Mouse (Mus musculus) cerebellum, adult (tissue): Measurements from ENCODE around the gene Sh3pxd2a.

Source experiments
- ATAC-seq: cut with Nextera tagmentation; 2 replicates; pipeline ENCODE4 v1.9.2; 2017; ENCODE audit warnings: mild to moderate bottlenecking, moderate library complexity, mixed read lengths; ENCODE audit not compliant: insufficient number of reproducible peaks, low FRiP score, low TSS enrichment

Gene Sh3pxd2a

GRCm38 (mm10) chr19:47458504-47459161, 5.6 kb downstream of the Sh3pxd2a start:
- ATAC-seq = no peak

- no peak for ATAC-seq
These were observed 6.3 kb downstream of the Sh3pxd2a start for GRCm38 (mm10) chr19:47457711-47458503.

- ATAC-seq = no peak
These were observed 8.2 kb downstream of the Sh3pxd2a start for GRCm38 (mm10) chr19:47456021-47456420.

GRCm38 (mm10) chr19:47455001-47455755, 9.0 kb downstream of the Sh3pxd2a start:
- no peak for ATAC-seq

- ATAC-seq = no peak
These were observed 9.8 kb downstream of the Sh3pxd2a start for GRCm38 (mm10) chr19:47454167-47455000.

- ATAC-seq = no peak
These were observed 10.8 kb downstream of the Sh3pxd2a start for GRCm38 (mm10) chr19:47453352-47453751.

- no peak for ATAC-seq
These were observed 11.5 kb downstream of the Sh3pxd2a start for GRCm38 (mm10) chr19:47452682-47453081.

- ATAC-seq = no peak
These were observed 12.0 kb downstream of the Sh3pxd2a start for GRCm38 (mm10) chr19:47452211-47452610.

GRCm38 (mm10) chr19:47451476-47452113, 12.6 kb downstream of the Sh3pxd2a start:
- no peak for ATAC-seq

- no peak for ATAC-seq
These were observed 13.7 kb downstream of the Sh3pxd2a start for GRCm38 (mm10) chr19:47450261-47451137.

- no peak for ATAC-seq
These were observed 14.5 kb downstream of the Sh3pxd2a start for GRCm38 (mm10) chr19:47449513-47450227.

- ATAC-seq = no peak
These were observed 15.5 kb downstream of the Sh3pxd2a start for GRCm38 (mm10) chr19:47448618-47449151.

GRCm38 (mm10) chr19:47446841-47447365, 17.3 kb downstream of the Sh3pxd2a start:
- no peak for ATAC-seq

GRCm38 (mm10) chr19:47446130-47446529, 18.1 kb downstream of the Sh3pxd2a start:
- no peak for ATAC-seq

- ATAC-seq = no peak
These were observed 18.5 kb downstream of the Sh3pxd2a start for GRCm38 (mm10) chr19:47445726-47446125.

- no peak for ATAC-seq
These were observed 19.7 kb downstream of the Sh3pxd2a start for GRCm38 (mm10) chr19:47444488-47444887.

- ATAC-seq = no peak
These were observed 21.9 kb downstream of the Sh3pxd2a start for GRCm38 (mm10) chr19:47442294-47442627.
